Mouse (Mus musculus) heart, adult 11 months (tissue): ENCODE measurements around the gene Npnt.

Experiments used
- DNase-seq: peaks from one replicate; pipeline ENCODE4 v3.0.0; 2022

Gene Npnt

DNA sequence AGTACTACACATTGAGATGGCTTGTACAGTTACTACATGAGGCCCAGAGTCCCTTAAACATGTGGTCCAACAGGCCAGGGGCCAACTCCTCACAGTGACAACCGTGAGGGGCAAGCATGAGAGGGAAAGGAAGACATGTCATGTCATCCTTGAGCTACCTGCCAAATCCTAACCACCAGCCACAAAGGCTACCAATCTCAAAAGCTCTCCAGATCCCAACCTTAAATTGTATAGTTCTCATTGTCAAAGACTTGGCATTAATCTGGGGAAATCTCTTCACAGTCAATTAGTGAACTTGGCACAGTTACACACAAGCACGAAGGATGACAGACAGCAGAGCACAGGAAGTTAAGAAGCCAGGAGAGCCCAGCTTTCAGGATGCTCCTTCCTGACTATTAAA, 15.4 kb downstream of the Npnt start:
- peak; percentile 61 for DNase-seq

- peak; percentile 28 for DNase-seq
Measured at GRCm38 (mm10) chr3:132931526-132931925, 18.6 kb downstream of the Npnt start.

GRCm38 (mm10) chr3:132929866-132930265, 20.2 kb downstream of the Npnt start:
- DNase-seq: peak; percentile 31

GRCm38 (mm10) chr3:132928186-132928585, 21.9 kb downstream of the Npnt start:
- no peak for DNase-seq

- peak; percentile 74 for DNase-seq
Measured at GRCm38 (mm10) chr3:132919798-132920197, 30.3 kb downstream of the Npnt start.

DNA sequence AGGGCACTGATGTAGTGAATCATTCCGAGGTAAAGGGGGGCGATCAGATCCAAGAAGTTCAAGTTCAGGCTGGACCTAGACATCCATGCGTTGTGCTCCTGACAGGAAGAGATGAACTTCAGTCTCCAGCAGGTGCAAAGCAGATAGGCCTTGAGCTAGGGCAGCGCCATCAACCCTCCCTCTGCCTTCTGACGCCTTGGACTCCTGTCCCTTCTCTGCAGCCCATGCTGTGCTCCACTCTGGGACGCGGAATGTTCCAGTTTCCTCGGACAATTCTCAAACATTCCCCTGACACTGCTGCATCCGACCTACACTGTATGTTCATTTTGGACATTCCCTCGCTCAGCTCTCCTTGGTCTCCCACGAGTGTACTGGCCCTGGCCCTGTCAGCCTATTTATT, 30.9 kb downstream of the Npnt start:
- DNase-seq: peak; percentile 67

DNA sequence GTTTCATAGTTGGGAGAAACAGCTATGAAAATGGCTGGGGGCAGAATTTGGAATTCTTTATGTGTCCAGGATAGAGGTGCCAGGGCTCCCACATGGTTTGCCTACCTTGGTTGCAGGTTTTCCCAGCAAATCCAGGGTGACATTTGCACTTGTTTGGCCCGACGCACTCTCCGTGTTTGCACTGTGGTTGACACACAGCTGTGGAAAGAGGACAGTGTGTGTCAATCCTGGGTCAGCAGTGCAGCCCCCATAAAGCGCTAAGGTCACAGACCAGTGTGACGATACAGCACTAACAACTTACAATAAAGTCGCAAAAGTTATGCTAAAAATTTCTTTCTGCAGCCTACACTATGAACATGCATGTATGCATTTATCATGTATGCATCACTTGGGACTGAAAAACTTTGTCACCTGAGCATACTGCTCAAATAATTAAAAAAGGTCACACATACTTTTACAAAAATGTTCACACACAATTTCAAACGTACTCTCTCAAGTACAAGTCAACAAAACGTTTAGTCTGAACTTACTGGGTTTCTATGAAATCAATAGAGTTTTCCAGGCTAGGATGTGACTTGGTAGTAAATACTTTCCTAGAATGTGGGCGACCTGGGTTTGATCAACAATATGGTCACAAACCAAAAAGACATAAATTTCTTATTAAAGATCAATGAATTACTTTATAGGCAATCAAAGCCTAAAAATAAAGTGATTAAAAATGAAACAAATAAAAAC, 32.6 kb downstream of the Npnt start:
- DNase-seq: peak; percentile 29

GRCm38 (mm10) chr3:132915661-132916060, 34.4 kb downstream of the Npnt start:
- peak; percentile 61 for DNase-seq

GRCm38 (mm10) chr3:132912420-132912819, 37.7 kb downstream of the Npnt start:
- peak; percentile 37 for DNase-seq

GRCm38 (mm10) chr3:132911716-132912115, 38.4 kb downstream of the Npnt start:
- DNase-seq: peak; percentile 84

- DNase-seq: peak; percentile 35
Measured at GRCm38 (mm10) chr3:132910727-132911126, 39.4 kb downstream of the Npnt start.

DNA sequence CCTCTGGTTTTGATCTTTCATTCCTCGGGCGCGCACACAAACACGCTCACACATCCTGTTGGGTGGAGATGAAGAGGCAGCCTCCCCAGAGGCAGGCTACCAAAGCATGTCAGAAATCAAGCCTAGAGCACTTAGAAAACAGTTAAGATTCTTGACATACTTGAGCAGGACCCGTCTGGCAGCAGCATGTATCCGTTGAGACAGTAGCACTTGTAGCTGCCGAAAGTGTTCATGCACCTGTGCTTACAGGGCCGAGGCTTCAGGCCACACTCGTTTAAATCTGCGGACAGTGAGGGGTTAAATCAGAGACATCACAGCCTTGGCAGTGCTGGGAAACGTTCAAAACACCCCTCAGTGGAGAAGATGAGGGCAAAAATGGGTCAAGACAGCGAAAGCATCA, 40.4 kb downstream of the Npnt start:
- peak; percentile 52 for DNase-seq

GRCm38 (mm10) chr3:132907506-132908203, 42.4 kb downstream of the Npnt start:
- DNase-seq: peak; percentile 74

- DNase-seq: peak; percentile 9
Measured at GRCm38 (mm10) chr3:132905224-132905930, 44.7 kb downstream of the Npnt start.

DNA sequence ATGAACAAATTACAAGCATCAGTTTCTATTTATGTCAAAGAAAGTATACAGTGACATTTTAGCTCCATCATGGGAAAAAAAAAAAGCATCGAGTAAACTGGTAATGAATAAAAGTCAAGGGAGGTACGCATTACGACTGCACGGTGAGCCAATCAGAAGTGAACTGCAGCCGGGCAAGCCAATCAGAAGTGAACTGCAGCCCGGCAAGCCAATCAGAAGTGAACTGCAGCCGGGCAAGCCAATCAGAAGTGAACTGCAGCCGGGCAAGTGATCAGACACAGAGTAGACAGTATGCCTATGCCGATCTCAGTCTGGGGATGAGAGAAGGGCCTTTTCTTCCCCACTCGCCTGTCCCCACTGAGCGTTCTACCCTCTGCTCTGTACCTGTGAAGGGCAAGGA, 46.7 kb downstream of the Npnt start:
- peak; percentile 57 for DNase-seq

- peak; percentile 59 for DNase-seq
Measured at GRCm38 (mm10) chr3:132902921-132903320, 47.2 kb downstream of the Npnt start.

DNA sequence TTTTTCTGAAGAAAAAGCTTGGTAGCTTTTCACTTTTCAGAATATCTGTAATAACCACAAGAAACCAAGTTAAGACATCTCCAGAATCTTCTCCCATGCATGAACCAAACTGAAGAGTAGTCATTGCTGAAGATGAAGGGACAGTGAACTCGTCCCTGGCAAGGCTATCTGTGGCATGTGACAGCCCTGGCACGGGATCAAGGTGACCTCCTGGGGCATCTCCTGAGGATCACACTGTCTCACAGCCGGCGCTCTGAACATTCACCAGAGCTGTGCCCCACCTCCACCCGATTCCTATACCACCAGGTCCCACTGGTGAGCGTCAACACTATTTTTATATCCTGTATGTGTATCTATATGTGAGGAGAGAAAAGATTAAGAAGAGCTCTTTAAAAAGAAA, 47.9 kb downstream of the Npnt start:
- DNase-seq: peak; percentile 75

- no peak for DNase-seq
Measured at GRCm38 (mm10) chr3:132897891-132898290, 52.2 kb downstream of the Npnt start.

- DNase-seq: peak; percentile 28
Measured at GRCm38 (mm10) chr3:132897390-132897789, 52.7 kb downstream of the Npnt start.

DNA sequence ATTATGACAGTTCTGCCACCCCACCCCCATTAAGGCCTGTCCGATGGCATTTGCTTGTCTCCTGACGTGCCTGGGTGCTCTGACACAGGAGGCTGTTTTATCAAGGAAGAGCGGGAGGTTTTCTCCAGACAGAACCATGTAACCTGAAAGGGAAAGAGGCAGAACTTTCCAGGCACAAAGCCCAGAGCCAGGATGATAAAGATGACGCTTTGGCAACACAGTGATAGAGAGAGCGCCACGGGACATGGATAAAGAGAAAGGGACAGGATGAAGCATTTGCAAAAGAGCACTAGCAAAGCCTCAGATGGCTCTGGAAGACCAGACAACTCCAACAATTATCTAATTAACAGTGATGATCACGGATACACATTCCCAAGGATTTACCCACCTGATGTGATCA, 56.0 kb downstream of the Npnt start:
- DNase-seq: peak; percentile 76

GRCm38 (mm10) chr3:132893676-132894075, 56.4 kb downstream of the Npnt start:
- peak; percentile 11 for DNase-seq

GRCm38 (mm10) chr3:132893044-132893443, 57.0 kb downstream of the Npnt start:
- DNase-seq: peak; percentile 27

- peak; percentile 57 for DNase-seq
Measured at GRCm38 (mm10) chr3:132892481-132892880, 57.6 kb downstream of the Npnt start.
